Mouse (Mus musculus) frontal cortex, postnatal 14 days (tissue): Measurements from ENCODE around the gene Ccdc155.
A peak's percentile ranks its signal among the peaks of the same experiment; 100 is the strongest.

Experiments used
- DNase-seq, 2 experiments: peaks; one replicate each; pipeline ENCODE4 v3.0.0; 2022; ENCODE audit warnings: low spot score in 2 of 2

Gene Ccdc155

DNA sequence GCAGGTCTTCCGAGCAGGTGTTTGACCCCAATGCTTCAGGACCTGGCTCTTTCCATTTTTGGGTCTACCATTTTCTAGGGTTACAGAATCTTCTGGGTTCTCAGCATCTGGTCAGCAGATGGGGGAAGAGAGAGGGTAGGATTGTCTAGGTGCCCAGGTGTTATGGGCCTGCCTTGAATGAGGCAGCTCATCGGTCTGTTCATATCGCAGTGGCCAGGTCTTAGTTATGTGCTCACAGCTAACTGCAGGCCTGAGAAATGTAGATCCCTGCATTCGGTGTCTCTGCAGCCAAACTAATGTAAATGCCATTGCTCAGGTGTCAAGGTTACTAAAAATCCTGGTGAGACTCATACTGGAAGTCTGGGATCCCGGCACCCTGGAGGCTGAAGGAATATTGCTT is 21.7 kb upstream of the Ccdc155 start:
- no peak for DNase-seq

DNA sequence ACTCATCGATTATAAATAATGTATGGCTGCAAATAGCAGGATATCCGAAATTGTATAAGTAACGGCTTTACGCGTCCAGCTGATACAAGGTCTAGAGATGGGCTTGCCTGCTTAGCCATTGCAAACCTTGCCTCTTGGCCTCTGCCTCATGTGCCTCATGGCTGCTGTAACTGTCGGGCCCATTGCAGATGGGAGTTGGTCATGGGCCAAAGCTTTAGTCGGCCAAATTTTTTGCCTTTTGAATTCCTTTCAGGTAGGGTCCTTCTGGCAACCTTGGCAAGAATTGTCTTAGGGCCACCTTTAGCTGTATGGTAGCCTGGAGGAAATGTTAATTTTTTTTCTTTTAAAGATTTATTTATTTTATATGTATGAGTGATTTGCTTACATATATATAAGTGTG is 20.1 kb upstream of the Ccdc155 start:
- no peak for DNase-seq

DNA sequence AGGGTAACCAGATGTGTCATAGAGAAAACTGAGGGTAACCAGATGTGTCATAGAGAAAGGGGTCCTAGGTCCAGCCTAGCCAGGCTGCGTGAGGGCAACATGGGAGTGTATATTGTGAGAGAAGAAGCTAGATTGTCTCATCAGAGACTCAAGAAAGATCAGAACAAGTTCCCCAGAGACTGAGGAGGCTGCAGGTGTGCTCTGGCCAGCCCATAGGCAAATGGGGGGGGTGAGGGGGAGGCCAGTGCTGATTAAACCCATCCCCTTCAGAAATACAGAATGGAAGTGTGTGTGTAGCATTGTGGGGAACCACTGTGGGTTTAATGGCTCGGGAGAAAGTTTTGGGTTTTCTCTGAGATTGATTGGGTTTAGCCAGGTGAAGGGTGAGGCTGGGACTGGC is 17.0 kb upstream of the Ccdc155 start:
- no peak for DNase-seq

DNA sequence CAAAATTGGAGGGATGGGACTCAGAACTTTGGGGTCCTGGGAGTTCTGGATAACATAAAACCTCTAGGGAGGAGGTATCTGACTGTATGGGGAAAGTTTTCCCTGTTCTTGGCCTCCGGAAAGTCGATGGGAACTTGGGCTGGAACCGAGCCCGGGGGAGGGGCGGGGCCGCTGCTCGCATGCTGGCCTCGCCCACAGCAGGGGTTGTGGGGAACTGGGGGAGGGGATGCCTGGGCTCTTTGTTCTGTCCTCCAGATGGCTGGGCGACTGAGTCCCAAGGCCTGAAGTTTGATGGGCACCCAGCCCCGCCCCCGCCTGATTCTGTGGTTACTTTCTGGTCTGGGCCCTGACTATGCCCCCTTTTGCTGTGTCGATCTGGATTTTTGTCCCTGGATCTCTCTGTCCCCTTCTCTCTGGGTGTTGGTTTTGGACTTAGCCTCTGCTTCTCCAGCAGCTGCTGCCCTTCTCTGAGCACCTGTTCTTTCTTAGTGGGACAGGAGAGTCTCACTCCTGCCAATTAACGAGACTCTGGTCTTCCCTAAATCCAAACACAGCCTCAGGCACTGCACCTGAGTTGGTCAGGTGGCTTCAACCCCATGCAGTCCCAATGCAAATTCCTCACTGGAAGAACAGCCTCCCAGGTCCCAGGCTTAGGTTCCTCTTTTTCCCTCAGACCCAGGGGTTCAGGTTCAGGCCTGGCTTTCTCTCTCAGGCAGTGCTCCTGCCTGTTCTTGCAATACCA is 11.9 kb upstream of the Ccdc155 start:
- DNase-seq, result no peak

DNA sequence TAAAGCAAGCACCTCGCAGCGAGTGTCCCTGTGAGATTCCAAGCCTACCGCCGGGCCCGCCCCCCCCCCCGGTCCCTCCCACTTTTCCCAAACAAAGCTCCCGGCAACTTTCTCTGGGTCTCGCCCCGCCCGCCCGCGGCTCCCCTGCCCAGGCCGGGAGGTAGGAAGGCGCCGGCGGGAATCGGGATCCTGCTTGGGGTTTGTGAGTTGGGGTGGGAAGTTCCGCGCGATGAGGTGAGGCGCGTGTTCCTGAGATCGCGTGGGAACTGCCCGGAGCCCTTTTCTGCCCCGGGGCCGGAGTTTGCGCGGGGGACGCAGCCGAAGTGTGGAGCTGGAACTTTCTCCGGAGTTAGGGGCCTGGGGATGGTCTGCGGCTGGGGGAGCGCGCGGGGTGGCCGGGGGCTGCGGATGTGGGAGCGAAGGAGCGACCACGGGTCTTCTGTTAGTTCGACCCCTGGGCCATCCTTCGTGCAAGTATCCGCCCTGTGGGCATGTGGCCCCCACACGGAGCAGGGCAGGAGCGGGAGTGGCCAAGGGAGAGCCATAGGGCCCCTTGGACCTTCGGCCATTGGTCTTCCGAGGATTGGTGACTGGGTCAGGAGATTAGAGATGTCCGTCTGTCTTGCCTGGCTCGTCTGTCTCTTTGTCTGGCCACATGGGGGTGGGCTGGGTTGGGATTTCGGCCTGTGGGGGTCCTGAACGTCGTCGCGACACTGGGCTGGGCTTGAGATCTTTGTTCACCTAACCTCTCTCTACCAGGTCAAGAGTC is 11.2 kb upstream of the Ccdc155 start, which contains the start of gene Tead2:
Tead2 (plus strand) TSS at position 81 of the 769 bp plus-strand sequence.
- DNase-seq, result no peak

DNA sequence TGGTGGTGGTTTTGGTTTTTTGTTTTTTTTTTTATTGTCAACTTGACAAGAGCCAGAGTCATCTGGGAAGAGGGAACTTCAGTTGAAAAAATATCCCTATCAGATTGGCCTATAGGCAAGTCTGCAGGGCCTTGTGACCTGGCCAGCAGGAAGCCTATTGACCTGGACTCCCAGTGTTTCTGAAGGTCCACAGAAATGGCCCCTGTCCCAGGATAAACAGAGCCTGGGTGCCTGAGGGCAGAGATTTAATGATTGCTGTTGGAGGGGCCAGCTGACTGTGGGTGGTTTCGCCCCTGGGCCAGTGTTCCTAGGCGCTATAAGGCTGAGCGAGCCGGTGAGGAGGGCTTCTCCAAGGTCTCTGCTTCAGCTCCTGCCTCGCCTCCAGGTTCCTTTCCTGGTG is 9.0 kb upstream of the Ccdc155 start:
- DNase-seq, result no peak

DNA sequence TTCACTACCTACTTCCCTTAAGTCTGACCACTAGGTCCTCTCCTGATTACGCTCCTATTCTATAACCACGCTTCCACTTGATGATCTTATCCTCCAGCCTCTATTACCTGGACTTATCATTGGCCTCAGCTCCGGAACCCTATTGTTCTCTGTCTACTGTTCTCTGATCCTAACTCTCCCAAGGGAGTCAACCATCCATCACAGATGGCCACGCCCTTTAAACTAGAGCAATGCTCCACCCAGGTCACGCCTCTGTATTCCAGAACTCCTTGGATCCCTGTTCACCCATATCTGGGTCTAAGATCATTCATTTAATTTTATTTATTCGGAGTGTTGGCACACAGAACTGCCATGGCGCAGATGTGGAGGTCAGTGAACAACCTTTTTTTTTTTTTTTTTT is 7.7 kb upstream of the Ccdc155 start:
- no peak for DNase-seq

DNA sequence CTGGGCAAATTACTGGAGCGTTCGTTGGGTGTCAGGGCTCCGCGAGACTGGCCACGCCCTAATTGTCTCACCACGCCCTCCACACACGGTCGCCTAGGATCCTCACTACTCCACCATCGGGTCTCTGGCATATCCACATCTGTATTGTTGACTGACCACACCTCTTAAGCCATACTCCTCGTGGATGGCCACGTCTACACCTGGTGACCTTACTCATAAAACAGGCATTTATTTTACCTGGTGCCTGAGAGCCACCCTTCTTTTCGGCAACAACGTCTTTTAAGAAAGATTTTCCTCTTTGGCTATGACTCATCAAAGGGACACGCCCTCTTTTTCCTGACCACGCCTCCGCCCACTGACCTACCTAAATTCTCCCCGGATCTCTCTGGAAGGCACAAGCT is 7.2 kb upstream of the Ccdc155 start, which contains the start of gene Dkkl1:
Dkkl1 (minus strand) TSS at position 297 of the 401 bp plus-strand sequence.
- DNase-seq, result no peak

DNA sequence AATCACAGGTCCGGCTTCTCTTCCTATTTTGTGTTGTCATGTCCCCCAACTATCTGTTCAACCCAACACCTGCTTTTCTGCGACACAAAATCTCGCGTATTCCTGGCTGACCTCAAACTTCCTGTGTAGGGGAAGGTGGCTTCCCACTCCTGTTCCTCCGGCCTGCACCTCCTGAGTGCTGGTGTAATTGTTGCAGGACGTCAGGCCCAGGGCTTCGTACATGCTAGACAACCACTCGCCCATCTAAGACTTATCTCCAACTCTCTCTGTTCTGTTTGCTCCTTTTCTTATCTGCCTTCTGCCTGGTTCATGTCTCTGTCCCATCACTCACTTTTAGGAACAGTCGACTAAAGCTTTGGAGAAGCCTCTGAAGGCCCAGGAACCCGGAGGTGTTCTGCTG is 6.4 kb upstream of the Ccdc155 start:
- no peak for DNase-seq

DNA sequence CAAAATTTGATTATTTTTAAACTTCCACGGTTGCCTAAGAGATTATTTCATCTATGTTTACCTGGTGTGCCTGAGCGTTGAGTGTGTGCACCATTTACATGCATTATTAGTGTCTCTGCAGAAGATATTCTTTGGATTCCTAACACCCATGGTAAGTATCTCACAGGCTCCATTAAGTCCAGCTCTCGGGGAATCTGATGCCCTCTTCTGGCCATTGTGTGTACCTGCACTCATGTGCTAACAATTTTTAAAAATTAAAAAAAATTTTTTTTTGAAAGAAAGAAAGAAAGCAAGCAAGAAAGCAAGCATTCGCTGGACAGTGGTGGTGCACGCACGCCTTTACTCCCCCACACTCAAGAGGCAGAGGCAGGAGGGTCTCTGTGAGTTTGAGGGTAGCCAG is 3.6 kb upstream of the Ccdc155 start:
- DNase-seq, result no peak

DNA sequence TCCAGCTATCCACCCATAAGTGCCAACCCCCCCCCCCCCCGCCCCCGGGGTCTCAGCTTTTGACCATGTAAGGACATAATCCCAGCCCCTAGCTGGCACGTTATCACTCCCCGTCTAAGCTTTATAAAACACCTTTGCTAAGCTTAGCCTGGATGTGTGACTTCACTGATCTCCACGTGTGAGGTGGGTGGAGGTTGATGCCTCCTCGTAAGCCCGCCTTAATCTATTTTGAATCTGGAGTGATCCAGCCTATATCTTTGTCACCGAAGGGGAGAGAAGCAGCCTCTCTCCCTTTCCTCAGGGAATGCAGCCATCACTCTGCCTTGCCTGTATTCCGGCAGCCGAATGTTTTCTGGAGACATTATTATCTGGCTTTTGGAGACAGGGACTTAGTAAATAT is 2.0 kb downstream of the Ccdc155 start:
- DNase-seq, result no peak

DNA sequence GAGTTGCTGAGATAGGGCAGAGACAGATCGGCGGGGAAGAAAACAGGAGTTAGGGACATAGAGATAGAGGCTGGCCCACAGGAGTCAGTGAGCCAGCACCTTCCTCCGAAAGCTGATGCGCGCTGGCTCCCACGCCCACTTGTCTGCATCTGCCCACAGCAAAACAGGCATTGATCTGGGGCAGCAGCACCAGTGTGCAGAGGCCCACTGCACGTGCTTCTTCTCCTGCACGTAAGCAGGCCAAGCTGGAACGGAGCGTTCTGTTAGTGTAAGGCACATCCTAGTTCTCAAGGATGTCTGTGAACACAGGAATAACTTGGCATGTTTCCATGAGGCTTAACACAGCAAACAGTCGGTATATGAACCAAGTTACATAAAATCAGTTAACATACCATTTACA is 5.7 kb downstream of the Ccdc155 start:
- no peak for DNase-seq

DNA sequence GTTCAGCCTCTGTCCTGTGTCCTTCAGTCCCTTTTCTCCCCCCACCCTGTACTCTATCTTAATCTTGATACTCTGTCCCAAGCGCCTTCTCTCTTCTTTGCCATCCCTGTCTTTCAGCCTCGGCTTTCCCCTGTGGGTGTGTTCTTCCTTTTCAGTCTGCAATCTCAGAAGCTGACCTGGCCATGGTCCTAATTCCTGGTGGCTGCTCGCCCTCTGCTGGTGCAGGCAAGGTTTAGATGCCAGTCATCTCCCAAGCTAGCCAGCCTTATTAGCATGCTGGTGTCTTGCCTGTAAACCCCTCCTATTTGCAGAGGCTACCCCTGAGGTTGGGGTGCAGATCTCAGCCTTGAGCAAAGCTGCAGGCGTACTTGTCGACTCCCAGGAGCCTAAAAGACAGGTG is 6.3 kb downstream of the Ccdc155 start:
- peak; percentile 44 to 53 for DNase-seq

DNA sequence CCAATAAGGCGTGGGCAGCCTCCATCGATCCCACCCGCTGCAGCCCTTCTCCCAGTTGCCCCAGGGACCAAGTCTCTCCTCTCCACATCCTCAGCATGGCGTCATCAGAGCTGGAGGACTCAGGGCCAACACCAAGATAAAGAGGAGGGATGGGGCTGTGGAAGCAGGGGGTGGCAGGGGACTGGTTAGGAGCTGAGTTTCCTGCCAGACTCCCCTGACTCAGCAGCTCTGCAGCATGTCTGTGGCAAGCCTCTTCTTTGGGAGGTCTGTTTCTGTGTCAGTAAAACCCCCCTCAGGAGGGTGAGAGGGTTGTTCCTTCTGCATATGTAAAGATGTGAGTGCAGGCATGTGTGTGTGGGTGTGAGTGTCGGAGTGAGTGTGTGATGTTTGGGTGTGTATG is 7.7 kb downstream of the Ccdc155 start:
- no peak for DNase-seq

DNA sequence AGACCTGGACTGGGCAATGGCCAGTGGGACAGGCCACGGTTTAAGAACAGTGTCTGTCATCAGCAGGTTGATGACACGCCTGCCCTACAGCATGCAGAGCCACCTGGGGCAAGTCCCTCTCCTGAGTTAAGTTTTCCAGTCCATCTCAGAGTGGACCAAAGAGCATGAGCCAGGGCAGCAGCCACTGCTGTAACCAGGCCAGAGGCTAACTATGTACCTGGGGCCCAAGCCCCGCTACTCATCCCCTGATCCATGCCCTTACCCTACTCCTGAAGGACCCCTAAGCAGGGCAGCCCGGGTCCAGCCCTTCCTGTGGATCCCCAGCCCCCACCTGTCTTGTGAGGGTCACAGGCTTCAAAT is 8.5 kb downstream of the Ccdc155 start:
- DNase-seq, result no peak

DNA sequence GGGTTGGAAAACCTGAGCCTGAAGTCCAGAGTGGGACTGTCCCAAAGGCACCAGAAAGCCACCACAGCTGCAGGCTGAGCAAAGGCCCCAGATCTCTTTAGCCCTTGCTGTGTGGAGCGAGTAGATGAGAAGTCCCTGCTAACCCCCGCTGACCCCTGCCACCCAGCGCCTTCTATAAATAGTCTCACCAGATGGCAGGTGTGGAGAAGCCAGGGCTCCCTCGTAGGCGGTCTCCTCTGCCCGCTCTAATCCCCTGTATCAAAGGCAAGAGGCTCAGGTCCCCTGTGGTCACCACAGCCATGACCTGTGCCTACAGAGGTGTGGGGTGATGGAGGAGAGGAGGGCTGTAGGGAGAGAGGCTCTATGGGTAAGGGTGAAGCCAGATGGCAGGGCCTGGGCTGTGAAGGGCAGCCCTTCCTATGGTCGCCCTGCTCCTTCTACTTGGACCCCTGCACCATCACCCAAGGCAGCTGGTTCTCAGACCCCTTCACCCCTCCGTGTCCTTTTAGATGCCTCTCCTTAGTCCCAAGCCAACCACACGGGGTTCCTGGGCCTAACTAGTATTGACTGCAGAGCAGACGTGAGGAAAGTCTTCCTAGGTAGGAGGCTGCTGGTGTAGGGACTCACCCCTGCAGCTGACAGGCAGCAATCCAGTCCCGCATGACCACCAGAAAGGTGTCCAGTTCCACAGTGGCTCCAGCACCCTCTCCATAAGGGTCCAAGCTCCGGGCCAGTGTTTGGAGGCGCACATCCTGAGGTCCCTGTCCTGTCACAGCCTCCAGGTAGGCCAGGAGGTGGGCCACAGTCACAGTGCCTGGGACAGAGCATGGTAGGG is 9.1 kb downstream of the Ccdc155 start:
- no peak for DNase-seq

DNA sequence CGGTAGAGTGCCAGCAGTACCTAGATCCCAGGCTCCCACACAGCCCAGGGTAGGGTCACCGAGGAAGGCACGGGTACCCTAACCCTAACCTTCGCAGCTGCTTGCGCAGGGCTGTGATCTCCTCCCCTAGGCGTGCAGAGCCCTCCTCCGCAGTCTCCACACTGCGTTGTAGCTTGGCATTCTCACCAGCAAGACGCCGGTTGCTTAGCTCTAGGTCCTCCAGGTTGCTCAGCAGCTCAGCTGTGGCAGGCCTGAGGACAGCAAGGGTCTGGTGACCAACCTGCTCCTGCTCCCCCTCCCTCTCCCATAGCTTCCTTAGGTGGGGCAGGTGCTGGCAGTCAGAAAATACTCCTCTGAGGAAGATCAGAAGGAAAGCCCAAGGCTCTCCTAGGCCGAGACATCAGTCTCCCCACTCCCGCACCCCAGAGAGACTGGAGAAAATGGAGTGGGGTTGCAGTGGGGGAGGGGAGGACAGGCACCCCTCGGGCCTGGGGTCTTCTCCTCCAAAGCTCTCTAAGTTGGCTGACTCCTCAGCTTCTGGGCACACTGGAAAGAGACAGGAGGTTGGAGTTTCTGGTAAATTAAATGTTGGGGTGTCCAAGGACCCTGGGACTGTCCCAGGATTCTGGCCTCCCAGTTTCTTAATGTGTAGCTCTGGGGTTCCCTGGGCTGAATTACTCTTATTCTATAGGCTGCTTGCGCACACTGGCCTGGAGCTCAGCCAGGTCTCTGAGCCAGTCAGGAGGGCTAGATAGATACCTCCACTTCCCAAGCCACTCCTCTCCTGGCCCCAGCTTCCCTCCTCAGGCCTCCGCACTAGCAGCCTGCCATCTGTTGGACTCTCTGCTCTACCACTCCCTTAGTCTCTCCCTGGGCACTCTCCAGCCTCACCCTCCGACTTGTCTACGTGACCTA is 10.6 kb downstream of the Ccdc155 start:
- no peak for DNase-seq

DNA sequence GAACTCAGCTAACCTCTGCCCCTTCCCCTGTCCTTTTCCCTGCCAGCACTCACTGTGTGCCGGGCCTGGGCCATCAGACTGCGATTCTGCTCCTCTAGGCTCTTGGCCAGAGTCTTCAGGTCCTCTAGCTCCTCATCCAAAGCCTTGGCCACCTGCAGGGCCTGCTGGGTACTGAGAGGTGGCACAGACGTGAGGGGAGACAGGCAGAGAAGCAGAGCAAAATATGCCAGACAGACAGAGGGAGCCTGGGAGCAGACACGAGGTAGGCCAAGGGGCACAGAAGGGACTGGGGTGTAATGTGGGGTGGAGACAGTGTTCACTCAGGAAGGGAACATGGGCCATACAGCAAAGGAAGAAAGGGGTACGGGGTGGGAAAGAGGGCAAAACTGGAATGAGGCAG is 11.3 kb downstream of the Ccdc155 start:
- DNase-seq, result no peak

DNA sequence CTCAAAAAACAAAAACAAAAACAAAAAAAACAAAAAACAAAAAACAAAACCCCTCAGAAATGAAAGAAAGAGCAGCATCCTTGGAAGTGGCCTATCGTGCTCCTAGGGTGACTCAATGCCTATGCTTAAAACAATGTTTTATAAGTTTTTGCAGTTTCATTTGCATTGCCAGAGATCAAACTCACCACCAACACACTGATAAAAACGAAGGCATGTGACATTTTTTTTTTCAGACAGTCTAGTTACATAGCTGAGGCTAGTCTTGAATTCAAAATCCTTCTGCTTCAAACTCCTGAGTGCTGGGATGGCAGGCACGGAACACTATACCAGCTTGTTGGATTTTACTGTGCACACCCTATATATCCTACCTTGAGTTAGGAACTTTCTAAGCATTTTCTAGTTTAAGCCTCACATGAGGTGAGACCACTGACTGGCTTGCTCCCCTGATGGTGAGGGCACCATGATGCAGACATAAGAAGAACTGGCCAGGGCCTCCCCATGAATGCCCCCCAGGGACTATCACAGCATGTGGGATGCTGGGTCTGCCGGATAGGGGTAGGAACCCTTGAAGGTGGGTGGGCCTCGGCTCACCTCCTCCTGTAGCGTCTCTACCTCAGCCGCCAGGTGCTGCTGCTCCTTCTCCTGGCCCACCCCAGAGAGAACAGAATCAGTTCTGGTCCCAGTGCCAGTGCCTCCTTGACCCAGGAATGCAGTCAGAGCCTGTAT is 11.9 kb downstream of the Ccdc155 start:
- DNase-seq, result no peak

DNA sequence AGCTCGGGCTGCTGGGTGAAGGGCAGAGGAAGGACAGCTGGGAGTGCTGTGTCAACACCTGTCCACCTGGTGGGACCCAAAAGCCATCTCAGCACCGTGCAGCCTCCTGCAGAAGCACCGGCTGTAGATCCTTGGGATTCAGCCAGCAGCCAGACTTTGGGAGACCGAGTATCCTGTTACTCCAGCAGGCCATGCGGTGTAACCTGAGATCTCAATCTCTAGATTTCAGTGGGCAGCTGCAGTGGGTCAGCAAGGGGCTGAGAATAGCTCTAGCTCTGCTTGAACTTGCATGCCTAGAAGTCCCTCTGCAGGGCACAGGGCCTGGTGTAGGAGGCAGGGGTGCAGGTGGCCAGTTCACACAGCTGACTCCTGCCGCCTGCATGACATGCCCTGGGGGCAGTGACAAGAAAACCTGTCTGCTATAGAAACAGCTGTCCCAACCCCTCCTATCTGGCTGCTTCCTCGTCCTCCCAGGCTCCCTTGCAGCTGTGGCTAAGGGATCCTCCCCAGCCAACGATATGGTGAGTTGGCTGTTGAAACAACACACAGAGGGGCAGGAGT is 12.8 kb downstream of the Ccdc155 start:
- DNase-seq, result no peak
